Mouse (Mus musculus): Measurements from ENCODE around the gene Tnnc2. TPM values are rescaled to one million over a fixed set of nuclear protein-coding genes. Genes with fewer than 3 reads are reported as not detected.

The Tnnc2 gene
- polyA plus RNA-seq, 1 experiment from 2014 or later: not detected

DNA sequence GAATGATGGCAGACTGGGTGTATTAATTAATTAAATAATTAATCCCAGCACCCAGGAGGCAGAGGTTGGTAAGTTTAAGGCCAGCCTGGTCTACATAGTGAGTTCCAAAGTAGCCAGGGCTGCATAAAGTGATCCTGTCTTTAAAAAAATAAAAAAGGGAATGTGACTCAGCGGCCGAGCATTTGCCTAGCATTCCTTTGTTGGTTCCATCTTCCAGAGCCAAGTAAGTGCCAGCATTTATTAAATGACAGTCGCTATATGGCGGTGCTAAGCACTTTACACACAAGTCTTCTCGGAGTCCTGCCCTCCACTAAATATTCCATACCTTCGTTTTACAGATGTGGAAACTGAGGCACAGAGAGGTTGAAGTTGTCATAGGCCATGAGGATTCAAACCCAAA lies 3.6 kb downstream of the Tnnc2 start:
- Histone ChIP-seq H3K36me3 (ENCODE audit: insufficient read depth) (peaks cover 26% of the 10 kb centered on the region), H3K9me3 (ENCODE audit: low read depth, low read length) (no peaks in the 10 kb centered on the region), H3K4me2 (no peak overlapping the region), H3K27me3 (ENCODE audit: insufficient read depth, low read length) (no peaks in the 10 kb centered on the region; the same call in 1 of the 2 replicates), H3K4me1 (ENCODE audit: insufficient read depth) (peaks cover 5% of the 10 kb centered on the region; the same call in 1 of the 2 replicates), H3K4me3 (ENCODE audit: low read depth, low read length) (no peak overlapping the region), H3K27ac (ENCODE audit: low read depth) (no peak overlapping the region), H3K9ac (no peak overlapping the region)
- WGBS: 78% methylated on average over 6 of the region's 6 CpGs
- no peak for TF ChIP-seq CTCF (IDR thresholded peaks at IDR 0.05; ENCODE audit: low read depth)
- DNase-seq (no peak), ATAC-seq (ENCODE audit: insufficient read depth) (no peak)

DNA sequence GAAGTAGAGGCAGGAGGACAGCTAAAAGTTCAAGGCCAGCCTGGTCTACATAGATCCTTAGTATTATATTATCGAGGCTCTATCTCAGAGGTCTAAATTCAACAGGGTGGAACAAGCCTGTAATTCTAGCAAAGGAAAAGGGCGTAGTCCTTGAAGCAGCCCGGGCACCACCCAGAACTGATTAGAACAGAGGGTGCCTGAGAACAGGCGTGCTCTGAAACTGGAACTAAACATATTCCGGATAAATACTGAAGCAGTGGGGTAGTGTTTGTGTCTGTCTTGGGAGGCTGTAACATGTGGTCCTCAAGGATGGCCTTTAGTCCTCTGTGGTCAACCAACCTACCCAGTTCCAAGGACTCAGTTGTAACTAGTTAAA lies 5.8 kb downstream of the Tnnc2 start:
- ATAC-seq (ENCODE audit: insufficient read depth): no peak
- WGBS: 76% methylated on average over 5 of the region's 5 CpGs
- Histone ChIP-seq H3K9me3 (ENCODE audit: low read depth, low read length) (no peaks in the 10 kb centered on the region), H3K4me1 (ENCODE audit: insufficient read depth) (peaks cover 6% of the 10 kb centered on the region; the same call in 1 of the 2 replicates), H3K9ac (no peak overlapping the region), H3K27me3 (ENCODE audit: insufficient read depth, low read length) (no peaks in the 10 kb centered on the region; the same call in 1 of the 2 replicates), H3K27ac (ENCODE audit: low read depth) (no peak overlapping the region), H3K36me3 (ENCODE audit: insufficient read depth) (peaks cover 32% of the 10 kb centered on the region), H3K4me3 (ENCODE audit: low read depth, low read length) (no peak overlapping the region), H3K4me2 (no peak overlapping the region)
- DNase-seq: no peak
- no peak for TF ChIP-seq CTCF (IDR thresholded peaks at IDR 0.05; ENCODE audit: low read depth)

- H3K36me3 ChIP-seq (ENCODE audit: insufficient read depth): peaks cover 32% of the 10 kb centered on the region
- no peak overlapping the region for H3K4me3 ChIP-seq (ENCODE audit: low read depth, low read length)
- no peak overlapping the region for H3K9ac ChIP-seq
- WGBS: 75% methylated on average over 14 of the region's 14 CpGs
- peaks cover 6% of the 10 kb centered on the region; the same call in 1 of the 2 replicates for H3K4me1 ChIP-seq (ENCODE audit: insufficient read depth)
- DNase-seq (no peak), ATAC-seq (ENCODE audit: insufficient read depth) (no peak)
- H3K27me3 ChIP-seq (ENCODE audit: insufficient read depth, low read length): no peaks in the 10 kb centered on the region
- no peaks in the 10 kb centered on the region for H3K9me3 ChIP-seq (ENCODE audit: low read depth, low read length)
- no peak overlapping the region for H3K27ac ChIP-seq (ENCODE audit: low read depth)
- no peak overlapping the region for H3K4me2 ChIP-seq
- no peak for TF ChIP-seq CTCF (IDR thresholded peaks at IDR 0.05; ENCODE audit: low read depth)
These were observed 6.4 kb downstream of the Tnnc2 start for GRCm38 (mm10) chr2:164773229-164773988.

DNA sequence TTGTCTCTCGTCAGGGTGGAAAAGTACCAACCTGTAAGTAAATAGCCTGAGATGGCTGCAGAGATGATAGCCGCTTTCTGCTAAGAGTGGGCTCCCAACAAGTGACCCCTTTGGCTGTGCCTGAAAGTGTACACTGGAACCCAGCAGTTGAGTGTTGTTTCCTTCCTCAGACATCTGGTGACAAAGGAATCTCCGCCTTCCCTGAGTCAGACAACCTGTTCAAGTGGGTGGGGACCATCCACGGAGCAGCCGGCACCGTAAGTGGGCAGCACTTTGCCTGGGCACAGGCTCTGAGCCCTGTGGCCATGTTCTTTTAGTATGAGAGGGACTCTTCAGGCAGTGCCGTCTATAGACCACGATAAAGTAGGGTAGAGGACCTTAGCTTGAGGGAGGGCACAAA lies 8.6 kb downstream of the Tnnc2 start:
- H3K36me3 ChIP-seq (ENCODE audit: insufficient read depth): peaks cover 53% of the 10 kb centered on the region
- DNase-seq: no peak

DNA sequence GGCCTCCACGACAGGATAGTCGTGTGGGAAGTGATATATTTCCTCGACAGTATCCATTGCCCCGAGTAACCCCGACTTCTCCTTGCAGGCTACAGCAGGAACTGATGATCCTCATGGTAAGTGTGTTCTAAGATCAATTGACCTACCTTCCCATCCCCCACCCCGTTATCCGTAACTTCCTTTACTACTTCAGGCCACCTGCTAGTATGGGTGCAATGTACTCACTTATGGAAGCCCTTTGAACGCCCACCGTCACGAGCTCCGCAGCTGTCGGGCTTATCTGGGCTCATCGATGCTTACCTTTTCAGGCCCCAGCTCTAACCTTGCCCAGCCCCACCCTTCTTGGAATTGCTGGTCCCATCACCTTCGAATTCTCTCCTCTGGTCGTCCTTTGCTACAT lies 9.5 kb downstream of the Tnnc2 start:
- peaks cover 61% of the 10 kb centered on the region for H3K36me3 ChIP-seq (ENCODE audit: insufficient read depth)
- 1% methylated on average over 15 of the region's 15 CpGs for WGBS

More for the DNA sequence above, 8.6 kb downstream of the Tnnc2 start:
- no peak overlapping the region for H3K27ac ChIP-seq (ENCODE audit: low read depth)
- 51% methylated on average over 8 of the region's 8 CpGs for WGBS
- peak overlapping the region; percentile 64 for H3K4me2 ChIP-seq
- peak overlapping the region; percentile 98 for H3K4me3 ChIP-seq (ENCODE audit: low read depth, low read length)
- TF ChIP-seq CTCF (IDR thresholded peaks at IDR 0.05; ENCODE audit: low read depth): no peak
- peaks cover 6% of the 10 kb centered on the region; the same call in 1 of the 2 replicates for H3K4me1 ChIP-seq (ENCODE audit: insufficient read depth)
- H3K9me3 ChIP-seq (ENCODE audit: low read depth, low read length): no peaks in the 10 kb centered on the region
- no peak for ATAC-seq (ENCODE audit: insufficient read depth)
- no peaks in the 10 kb centered on the region for H3K27me3 ChIP-seq (ENCODE audit: insufficient read depth, low read length)
- H3K9ac ChIP-seq: peak overlapping the region; percentile 87

GRCm38 (mm10) chr2:164769258-164770037 lies 10.3 kb downstream of the Tnnc2 start, which contains the start of gene Ube2c:
Gene Ube2c, plus strand, starts transcription at chr2:164769898.
- peak within 1 kb of the TSS; percentile 98 for H3K4me3 ChIP-seq (ENCODE audit: low read depth, low read length)
- peak; percentile 99 for ATAC-seq (ENCODE audit: insufficient read depth)
- H3K36me3 ChIP-seq (ENCODE audit: insufficient read depth): peaks cover 69% of the 10 kb centered on the region
- H3K9me3 ChIP-seq (ENCODE audit: low read depth, low read length): no peaks in the 10 kb centered on the region
- peak within 1 kb of the TSS; percentile 64 for H3K4me2 ChIP-seq
- peak within 1 kb of the TSS; percentile 87 for H3K9ac ChIP-seq
- H3K27ac ChIP-seq (ENCODE audit: low read depth): peak within 1 kb of the TSS; percentile 81
- DNase-seq: peak; percentile 100
- WGBS: 2% methylated on average over 53 of the region's 53 CpGs
- peak; percentile 64 for TF ChIP-seq CTCF (IDR thresholded peaks at IDR 0.05; ENCODE audit: low read depth)
- H3K4me1 ChIP-seq (ENCODE audit: insufficient read depth): peaks cover 6% of the 10 kb centered on the region; the same call in 1 of the 2 replicates
- no peaks in the 10 kb centered on the region for H3K27me3 ChIP-seq (ENCODE audit: insufficient read depth, low read length)

More for the DNA sequence above, 9.5 kb downstream of the Tnnc2 start:
- H3K4me2 ChIP-seq: peak overlapping the region; percentile 64
- H3K4me1 ChIP-seq (ENCODE audit: insufficient read depth): peaks cover 6% of the 10 kb centered on the region; the same call in 1 of the 2 replicates
- DNase-seq (no peak), ATAC-seq (ENCODE audit: insufficient read depth) (no peak)
- H3K27me3 ChIP-seq (ENCODE audit: insufficient read depth, low read length): no peaks in the 10 kb centered on the region
- H3K9ac ChIP-seq: peak overlapping the region; percentile 87
- no peak for TF ChIP-seq CTCF (IDR thresholded peaks at IDR 0.05; ENCODE audit: low read depth)
- H3K4me3 ChIP-seq (ENCODE audit: low read depth, low read length): peak overlapping the region; percentile 98
- peak overlapping the region; percentile 81 for H3K27ac ChIP-seq (ENCODE audit: low read depth)
- no peaks in the 10 kb centered on the region for H3K9me3 ChIP-seq (ENCODE audit: low read depth, low read length)

All from lung, embryonic 14.5 days (tissue).